Mouse (Mus musculus) CH12.LX (cell line): Measurements from ENCODE around the gene Gm49405.
A peak's percentile ranks its signal among the peaks of the same experiment; 100 is the strongest.

ENCODE experiments used
- CHD1 ChIP-seq: IDR thresholded peaks from 2 replicates; pipeline ENCODE4 v1.6.1; 2012; ENCODE audit warnings: low read depth, low read length, improper control_type of control experiment, inconsistent platforms
- CHD2 ChIP-seq: IDR thresholded peaks from 2 replicates; pipeline ENCODE4 v1.6.1; 2011; ENCODE audit warnings: low read length, improper control_type of control experiment
- CTCF ChIP-seq, 2 experiments: IDR thresholded peaks in 1 of 2; conservative IDR thresholded peaks in 1 of 2; 2 replicates each; pipeline ENCODE4 v1.5.1; 2011 to 2012; ENCODE audit warnings: low read depth in 2 of 2, low read length in 2 of 2, improper control_type of control experiment in 1 of 2, inconsistent platforms in 1 of 2, mild to moderate bottlenecking in 1 of 2, moderate library complexity in 1 of 2
- E2F4 ChIP-seq: IDR thresholded peaks from 2 replicates; pipeline ENCODE4 v1.6.1; 2011; ENCODE audit warnings: low read depth, low read length, improper control_type of control experiment; ENCODE audit not compliant: insufficient replicate concordance
- ELF1 ChIP-seq: IDR thresholded peaks from 2 replicates; pipeline ENCODE4 v1.6.1; 2014; ENCODE audit warnings: low read depth, mild to moderate bottlenecking, inconsistent platforms, low read length, improper control_type of control experiment
- EP300 ChIP-seq: IDR thresholded peaks from 2 replicates; pipeline ENCODE4 v1.6.1; 2011; ENCODE audit warnings: low read length, improper control_type of control experiment
- ETS1 ChIP-seq: conservative IDR thresholded peaks from 2 replicates; pipeline ENCODE4 v1.6.1; 2012; ENCODE audit warnings: low read depth, mild to moderate bottlenecking, inconsistent platforms, low read length, improper control_type of control experiment, moderate library complexity
- JUN ChIP-seq: IDR thresholded peaks from 2 replicates; pipeline ENCODE4 v1.6.1; 2011; ENCODE audit warnings: low read depth, mild to moderate bottlenecking, low read length, improper control_type of control experiment, moderate library complexity; ENCODE audit not compliant: insufficient read depth
- MXI1 ChIP-seq: IDR thresholded peaks from 2 replicates; pipeline ENCODE4 v1.6.1; 2011; ENCODE audit warnings: mild to moderate bottlenecking, low read depth, low read length, improper control_type of control experiment
- POLR2A ChIP-seq: IDR thresholded peaks from 2 replicates; pipeline ENCODE4 v1.6.1; 2011; ENCODE audit warnings: low read depth, mild to moderate bottlenecking, improper control_type of control experiment, low read length
- SIN3A ChIP-seq: IDR thresholded peaks from 2 replicates; pipeline ENCODE4 v1.6.1; 2012; ENCODE audit warnings: low read length, improper control_type of control experiment, inconsistent platforms
- SMC3 ChIP-seq: IDR thresholded peaks from 2 replicates; pipeline ENCODE4 v1.6.1; 2011; ENCODE audit warnings: low read depth, low read length, improper control_type of control experiment
- ZKSCAN1 ChIP-seq: IDR thresholded peaks from 2 replicates; pipeline ENCODE4 v1.6.1; 2012; ENCODE audit warnings: low read depth, inconsistent platforms, low read length, improper control_type of control experiment, borderline replicate concordance
- ZMIZ1 ChIP-seq: IDR thresholded peaks from 2 replicates; pipeline ENCODE4 v1.6.1; 2012; ENCODE audit warnings: low read depth, mild to moderate bottlenecking, inconsistent platforms, low read length, improper control_type of control experiment

GRCm38 (mm10) chr19:3988750-3989149, 11.7 kb upstream of the Gm49405 start:
- no peak for TF ChIP-seq MXI1
- no peak for TF ChIP-seq E2F4
- no peak for TF ChIP-seq CHD1
- TF ChIP-seq CTCF (conservative IDR thresholded peaks at IDR 0.05 in 1 of 2, IDR thresholded peaks at IDR 0.05 in 1 of 2; ENCODE audit: low read depth in 2 of 2, low read length in 2 of 2) = peak in 1 of 2 experiments; percentile 13; a peak in 1 of 4 replicates
- TF ChIP-seq SIN3A = no peak
- TF ChIP-seq POLR2A = no peak
- no peak for TF ChIP-seq ETS1
- TF ChIP-seq EP300 = no peak
- TF ChIP-seq CHD2 = no peak
- no peak for TF ChIP-seq ZKSCAN1
- no peak for TF ChIP-seq ELF1
- no peak for TF ChIP-seq ZMIZ1
- TF ChIP-seq JUN = no peak
- TF ChIP-seq SMC3 = no peak
